Mouse (Mus musculus) midbrain, embryonic 10.5 days (tissue): ENCODE data around the gene 9530068E07Rik. TPM values are rescaled to one million over a fixed set of nuclear protein-coding genes. Genes with fewer than 3 reads are reported as not detected.

Experiments used
- DNase-seq: peaks from one replicate; pipeline ENCODE4 v3.0.0-alpha.2; 2017; ENCODE audit warnings: low spot score
- H3K27ac ChIP-seq: fragments of 300-500 bp; sonication (generic); replicated peaks from 2 replicates; pipeline ENCODE4 v1.5.1; 2016; ENCODE audit warnings: mild to moderate bottlenecking
- H3K27me3 ChIP-seq: fragments of 300-500 bp; sonication (generic); 2 replicates; pipeline ENCODE4 v1.6.1; 2016; ENCODE audit warnings: low read depth, mild to moderate bottlenecking; ENCODE audit not compliant: poor library complexity, severe bottlenecking
- H3K36me3 ChIP-seq: fragments of 300-500 bp; sonication (generic); 2 replicates; pipeline ENCODE4 v1.6.1; 2016; ENCODE audit warnings: mild to moderate bottlenecking, moderate library complexity
- H3K4me1 ChIP-seq: fragments of 300-500 bp; sonication (generic); 2 replicates; pipeline ENCODE4 v1.6.1; 2016
- H3K4me3 ChIP-seq: fragments of 300-500 bp; sonication (generic); 2 replicates; pipeline ENCODE4 v1.5.1; 2016; ENCODE audit warnings: mild to moderate bottlenecking, moderate library complexity
- H3K9me3 ChIP-seq: fragments of 300-500 bp; sonication (generic); replicated peaks from 2 replicates; pipeline ENCODE4 v1.6.1; 2016; ENCODE audit warnings: mild to moderate bottlenecking
- WGBS: fragments of 180-500 bp; shearing (Covaris S2); methylation state at CpG from one replicate; pipeline ENCODE4 v1.1.7; 2016; 5-methylcytosine and 5-hydroxymethylcytosine counted together
- polyA plus RNA-seq: library from polyadenylated mRNA; unstranded; fragments of >200 nt; fragmentation: Nextera tagmentation; extraction: Ambion mirVana; gene quantifications from 2 replicates; pipeline ENCODE4 v1.2.1, GENCODE M21; 2016

The 9530068E07Rik gene
- polyA plus RNA-seq, 1 experiment from 2014 or later, result 171 TPM

GRCm38 (mm10) chr11:52405196-52405688 lies 9.0 kb downstream of the 9530068E07Rik start:
- Histone ChIP-seq H3K27ac (no peak overlapping the region), H3K4me1 (peaks cover 6% of the 10 kb centered on the region), H3K9me3 (no peaks in the 10 kb centered on the region), H3K27me3 (no peaks in the 10 kb centered on the region), H3K36me3 (peaks cover 77% of the 10 kb centered on the region), H3K4me3 (no peak overlapping the region)
- 81% methylated on average over 9 of the region's 9 CpGs for WGBS
- DNase-seq, result no peak

GRCm38 (mm10) chr11:52409316-52409715 lies 13.1 kb downstream of the 9530068E07Rik start:
- Histone ChIP-seq H3K4me3 (no peak overlapping the region), H3K4me1 (peaks cover 4% of the 10 kb centered on the region), H3K27me3 (no peaks in the 10 kb centered on the region), H3K27ac (no peak overlapping the region), H3K36me3 (peaks cover 67% of the 10 kb centered on the region), H3K9me3 (0 out of 2 replicates have a peak, but pooled peaks cover 8% of the 10 kb centered on the region)
- 86% methylated on average over 5 of the region's 5 CpGs for WGBS
- no peak for DNase-seq

GRCm38 (mm10) chr11:52418358-52418757 lies 22.1 kb downstream of the 9530068E07Rik start:
- H3K4me3 ChIP-seq, result no peak overlapping the region
- H3K27ac ChIP-seq, result no peak overlapping the region
- H3K27me3 ChIP-seq, result no peaks in the 10 kb centered on the region
- no peaks in the 10 kb centered on the region for H3K36me3 ChIP-seq
- WGBS, result 86% methylated on average over 5 of the region's 5 CpGs
- no peaks in the 10 kb centered on the region for H3K9me3 ChIP-seq
- no peaks in the 10 kb centered on the region for H3K4me1 ChIP-seq
- no peak for DNase-seq

GRCm38 (mm10) chr11:52419246-52419645 lies 23.0 kb downstream of the 9530068E07Rik start:
- H3K9me3 ChIP-seq, result no peaks in the 10 kb centered on the region
- no peak overlapping the region for H3K27ac ChIP-seq
- H3K4me1 ChIP-seq, result no peaks in the 10 kb centered on the region
- H3K27me3 ChIP-seq, result no peaks in the 10 kb centered on the region
- WGBS, result 56% methylated on average over 5 of the region's 5 CpGs
- no peak for DNase-seq
- no peaks in the 10 kb centered on the region for H3K36me3 ChIP-seq
- H3K4me3 ChIP-seq, result no peak overlapping the region

- H3K4me3 ChIP-seq, result no peak overlapping the region
- no peaks in the 10 kb centered on the region for H3K27me3 ChIP-seq
- H3K9me3 ChIP-seq, result no peaks in the 10 kb centered on the region
- no peaks in the 10 kb centered on the region for H3K36me3 ChIP-seq
- 85% methylated on average over 7 of the region's 7 CpGs for WGBS
- no peaks in the 10 kb centered on the region for H3K4me1 ChIP-seq
- no peak overlapping the region for H3K27ac ChIP-seq
- no peak for DNase-seq
Observed at GRCm38 (mm10) chr11:52419861-52420260, 23.6 kb downstream of the 9530068E07Rik start.

- no peak for DNase-seq
- WGBS, result 86% methylated on average over 12 of the region's 12 CpGs
Observed at GRCm38 (mm10) chr11:52420296-52421052, 24.2 kb downstream of the 9530068E07Rik start.

GRCm38 (mm10) chr11:52421053-52421778 lies 25.0 kb downstream of the 9530068E07Rik start:
- no peaks in the 10 kb centered on the region for H3K9me3 ChIP-seq
- no peak overlapping the region for H3K27ac ChIP-seq
- peaks cover 3% of the 10 kb centered on the region; the same call in 1 of the 2 replicates for H3K4me1 ChIP-seq
- 42% methylated on average over 12 of the region's 12 CpGs for WGBS
- peak; percentile 58 for DNase-seq
- no peaks in the 10 kb centered on the region for H3K36me3 ChIP-seq
- no peaks in the 10 kb centered on the region for H3K27me3 ChIP-seq
- no peak overlapping the region for H3K4me3 ChIP-seq

More at GRCm38 (mm10) chr11:52420296-52421052, 24.2 kb downstream of the 9530068E07Rik start:
- Histone ChIP-seq H3K9me3 (no peaks in the 10 kb centered on the region), H3K36me3 (no peaks in the 10 kb centered on the region), H3K4me3 (no peak overlapping the region), H3K27ac (no peak overlapping the region), H3K27me3 (no peaks in the 10 kb centered on the region), H3K4me1 (no peaks in the 10 kb centered on the region)

- 85% methylated on average over 6 of the region's 6 CpGs for WGBS
Observed at GRCm38 (mm10) chr11:52429440-52429839, 33.2 kb downstream of the 9530068E07Rik start.

GRCm38 (mm10) chr11:52431594-52431993 lies 35.4 kb downstream of the 9530068E07Rik start:
- Histone ChIP-seq H3K27me3 (0 out of 2 replicates have a peak, but pooled peaks cover under 1% of the 10 kb centered on the region), H3K4me1 (no peaks in the 10 kb centered on the region), H3K27ac (no peak overlapping the region), H3K9me3 (no peaks in the 10 kb centered on the region), H3K4me3 (no peak overlapping the region), H3K36me3 (no peaks in the 10 kb centered on the region)
- WGBS, result 83% methylated on average over 5 of the region's 5 CpGs
- no peak for DNase-seq

More at GRCm38 (mm10) chr11:52429440-52429839, 33.2 kb downstream of the 9530068E07Rik start:
- Histone ChIP-seq H3K36me3 (no peaks in the 10 kb centered on the region), H3K9me3 (no peaks in the 10 kb centered on the region), H3K27ac (no peak overlapping the region), H3K4me1 (peaks cover 4% of the 10 kb centered on the region; the same call in 1 of the 2 replicates), H3K27me3 (no peaks in the 10 kb centered on the region), H3K4me3 (no peak overlapping the region)
- no peak for DNase-seq

GRCm38 (mm10) chr11:52432148-52432547 lies 35.9 kb downstream of the 9530068E07Rik start:
- DNase-seq, result no peak
- Histone ChIP-seq H3K27me3 (0 out of 2 replicates have a peak, but pooled peaks cover 5% of the 10 kb centered on the region), H3K4me3 (no peak overlapping the region), H3K9me3 (no peaks in the 10 kb centered on the region), H3K4me1 (0 out of 2 replicates have a peak, but pooled peaks cover 3% of the 10 kb centered on the region), H3K36me3 (no peaks in the 10 kb centered on the region), H3K27ac (no peak overlapping the region)
- WGBS, result 90% methylated on average over 5 of the region's 5 CpGs

GRCm38 (mm10) chr11:52433076-52433796 lies 37.0 kb downstream of the 9530068E07Rik start:
- no peaks in the 10 kb centered on the region for H3K9me3 ChIP-seq

GRCm38 (mm10) chr11:52433797-52434195 lies 37.6 kb downstream of the 9530068E07Rik start:
- H3K36me3 ChIP-seq, result no peaks in the 10 kb centered on the region
- H3K27ac ChIP-seq, result no peak overlapping the region
- WGBS, result 67% methylated on average over 2 of the region's 2 CpGs
- no peak for DNase-seq
- H3K27me3 ChIP-seq, result 0 out of 2 replicates have a peak, but pooled peaks cover 5% of the 10 kb centered on the region
- 0 out of 2 replicates have a peak, but pooled peaks cover 3% of the 10 kb centered on the region for H3K4me1 ChIP-seq
- no peaks in the 10 kb centered on the region for H3K9me3 ChIP-seq
- no peak overlapping the region for H3K4me3 ChIP-seq

More at GRCm38 (mm10) chr11:52433076-52433796, 37.0 kb downstream of the 9530068E07Rik start:
- H3K36me3 ChIP-seq, result no peaks in the 10 kb centered on the region
- 82% methylated on average over 8 of the region's 8 CpGs for WGBS
- no peak overlapping the region for H3K4me3 ChIP-seq
- H3K27ac ChIP-seq, result no peak overlapping the region
- 0 out of 2 replicates have a peak, but pooled peaks cover 3% of the 10 kb centered on the region for H3K4me1 ChIP-seq
- DNase-seq, result no peak
- 0 out of 2 replicates have a peak, but pooled peaks cover 5% of the 10 kb centered on the region for H3K27me3 ChIP-seq
